Mouse (Mus musculus) ES-CJ7 (cell line): ENCODE measurements around the gene Smarcd2.

Experiments
- DNase-seq: peaks from one replicate; pipeline ENCODE4 v3.0.0; 2011; ENCODE audit warnings: low read depth, low spot score

The Smarcd2 gene

GRCm38 (mm10) chr11:106276454-106276853, 3.7 kb upstream of the Smarcd2 start, which contains the start of gene Tcam1:
Gene Tcam1 (plus strand): TSS chr11:106276672.
- peak; percentile 97 for DNase-seq

DNA sequence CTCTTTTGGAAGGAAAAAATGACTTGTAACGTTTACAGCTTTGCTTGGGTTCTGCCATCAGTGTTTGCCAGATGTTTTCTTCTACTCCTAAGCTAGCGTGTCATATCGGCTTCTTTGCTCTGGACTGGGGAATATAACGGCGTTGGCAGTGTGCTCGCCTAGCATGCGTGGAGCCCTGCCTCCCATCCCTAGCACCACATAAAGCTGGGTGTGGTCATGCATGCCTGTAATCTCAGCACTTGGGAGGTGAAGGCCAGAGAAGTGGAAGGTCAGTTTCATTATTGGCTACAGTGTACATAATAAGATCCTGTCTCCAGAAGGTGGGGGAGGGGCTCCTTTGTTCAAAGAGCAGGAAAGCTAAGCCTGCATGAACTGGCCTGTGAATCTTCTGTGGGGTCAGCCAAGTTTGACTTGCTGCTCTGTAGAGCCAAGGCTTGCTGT, 2.2 kb upstream of the Smarcd2 start:
- peak; percentile 74 for DNase-seq

DNA sequence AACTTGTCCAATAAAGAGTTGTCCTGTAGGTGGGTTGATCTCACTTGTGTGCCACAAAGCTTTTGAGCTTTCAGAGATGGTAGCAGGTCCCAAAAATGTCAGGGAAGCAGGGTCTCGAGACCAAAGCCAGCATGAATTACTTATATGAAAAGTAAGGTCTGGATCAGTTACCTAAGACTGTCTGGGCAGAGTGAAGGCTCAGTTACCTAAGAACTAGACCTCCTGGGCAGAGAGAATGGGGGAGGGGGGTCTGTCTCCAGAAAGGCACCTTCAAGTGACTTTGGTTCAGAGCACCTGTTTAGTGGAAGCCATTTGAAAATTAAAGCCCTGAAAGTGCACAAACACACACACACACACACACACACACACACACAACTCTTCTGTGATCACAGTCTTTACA, 1.6 kb upstream of the Smarcd2 start:
- peak; percentile 56 for DNase-seq

- DNase-seq: no peak
Measured at GRCm38 (mm10) chr11:106273811-106274210, 1.0 kb upstream of the Smarcd2 start.

DNA sequence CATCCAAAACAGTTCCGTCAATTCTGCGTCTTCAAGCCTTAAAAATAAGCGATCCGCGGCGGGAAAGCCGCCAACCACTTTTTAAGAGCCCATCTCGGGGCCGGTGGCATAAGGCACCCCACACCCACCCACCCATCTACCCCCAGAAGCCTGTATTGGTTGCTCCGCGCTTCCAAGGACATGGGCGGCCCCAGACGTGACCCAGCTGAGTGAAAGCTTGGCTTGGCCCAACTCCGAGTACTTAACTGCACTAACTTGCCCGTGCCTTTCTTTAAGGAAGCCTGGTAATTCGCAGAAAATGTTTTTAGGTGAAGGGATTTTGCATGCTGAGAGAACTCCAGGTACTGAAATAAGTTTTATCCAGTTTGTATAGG, 526 bp upstream of the Smarcd2 start:
- no peak for DNase-seq

- no peak for DNase-seq
Measured at GRCm38 (mm10) chr11:106271794-106272643, 753 bp downstream of the Smarcd2 start.

- no peak for DNase-seq
Measured at GRCm38 (mm10) chr11:106271131-106271793, 1.5 kb downstream of the Smarcd2 start.

GRCm38 (mm10) chr11:106269060-106269431, 3.7 kb downstream of the Smarcd2 start:
- no peak for DNase-seq

DNA sequence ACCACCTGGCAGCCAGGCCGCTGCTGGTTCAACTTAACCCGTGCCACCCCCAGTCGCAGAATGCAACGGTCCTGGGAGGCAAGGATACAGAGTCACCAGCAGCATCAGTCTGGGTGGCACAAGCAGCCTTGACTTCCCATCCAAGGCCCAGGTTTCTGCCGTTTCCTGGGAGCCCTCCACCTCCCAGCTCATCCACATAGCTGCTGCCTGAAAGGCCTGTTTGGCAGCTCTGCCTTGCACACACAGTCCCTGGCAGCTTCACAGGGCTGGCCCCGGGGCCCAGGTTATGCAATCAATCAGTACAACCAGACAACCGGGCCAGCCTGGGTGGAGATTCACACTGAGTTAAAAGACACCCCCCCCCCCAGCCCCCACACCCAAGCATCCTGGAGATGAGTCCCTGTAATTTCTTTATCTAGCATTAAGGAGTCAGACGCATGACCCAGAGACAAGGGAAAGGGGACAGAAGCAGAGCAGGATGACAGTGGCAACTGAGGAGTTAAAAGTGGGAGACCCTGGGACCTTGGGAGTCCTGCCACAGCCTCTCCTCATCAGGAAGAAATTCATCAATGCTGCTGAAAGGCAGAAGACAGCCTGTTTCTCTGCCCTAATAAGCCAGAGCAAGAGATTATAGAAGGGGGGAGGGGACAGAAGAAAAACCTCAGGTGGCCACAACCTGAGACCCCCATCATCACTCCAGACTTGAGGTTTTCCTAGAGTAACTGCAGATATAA, 4.3 kb downstream of the Smarcd2 start:
- DNase-seq: no peak

DNA sequence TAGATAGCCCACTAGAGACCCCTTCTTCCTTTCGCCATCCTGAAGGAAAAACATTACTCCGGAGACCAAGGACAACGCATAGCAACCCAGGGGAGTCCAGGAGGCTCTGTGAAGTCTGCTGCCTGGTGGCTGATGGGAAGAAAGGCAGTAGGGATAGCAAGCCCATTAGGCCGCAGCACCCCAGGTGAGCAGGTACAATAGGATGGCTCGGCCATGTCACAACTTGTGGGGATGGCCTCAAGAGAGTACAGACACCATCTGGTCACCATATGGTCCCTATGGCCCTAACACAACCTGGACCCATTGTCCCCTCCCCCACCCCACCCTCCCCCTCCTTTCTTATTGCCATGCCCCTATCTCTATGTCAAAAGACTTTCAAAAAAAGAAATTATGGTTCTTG, 4.9 kb downstream of the Smarcd2 start:
- no peak for DNase-seq

DNA sequence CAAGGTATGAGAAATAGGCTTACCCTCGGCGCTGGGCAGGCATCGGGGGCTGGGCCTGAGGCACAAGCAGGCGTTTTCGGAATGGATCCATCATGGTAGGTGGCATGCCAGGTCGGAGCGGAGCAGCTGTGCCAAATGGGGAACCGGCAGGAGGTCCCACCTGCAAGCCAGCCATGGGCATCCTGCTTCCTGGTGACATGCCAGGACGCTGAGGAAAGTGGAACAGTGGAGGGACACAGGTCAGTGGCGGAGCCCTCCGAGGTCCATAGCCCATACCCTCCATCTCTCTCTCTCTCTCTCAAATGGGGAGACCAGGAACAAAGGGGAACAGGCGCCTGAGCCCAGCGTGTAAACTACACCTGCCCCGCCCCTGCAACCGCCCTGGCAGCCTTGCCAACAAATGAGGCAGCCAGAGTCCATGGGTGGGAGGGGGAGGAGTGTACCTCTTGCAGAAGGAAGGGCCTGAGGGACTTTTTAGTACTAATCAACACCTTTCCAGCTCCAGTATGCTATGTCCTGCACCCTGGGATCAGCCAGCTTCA, 5.4 kb downstream of the Smarcd2 start:
- no peak for DNase-seq

DNA sequence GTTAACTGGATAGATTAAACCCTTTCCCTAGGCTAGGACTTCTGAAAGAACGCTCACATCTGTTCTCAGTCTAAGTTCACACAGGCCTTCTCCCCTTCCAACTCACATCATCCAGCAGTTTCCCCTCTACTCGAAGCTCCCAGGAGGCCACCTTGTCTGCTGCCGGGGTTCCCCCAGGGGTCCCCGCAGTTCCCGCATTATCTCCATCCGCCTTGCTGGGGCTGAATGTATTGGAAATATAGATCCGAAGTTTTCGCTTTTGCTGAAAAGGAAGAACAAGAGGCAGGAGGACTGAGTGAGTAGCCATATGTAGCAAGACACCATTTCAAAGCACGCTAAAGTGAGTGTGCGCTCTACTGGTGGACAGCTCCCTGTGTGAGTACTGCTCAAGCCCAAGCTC, 6.3 kb downstream of the Smarcd2 start:
- DNase-seq: no peak

- no peak for DNase-seq
Measured at GRCm38 (mm10) chr11:106265570-106265969, 7.2 kb downstream of the Smarcd2 start.

DNA sequence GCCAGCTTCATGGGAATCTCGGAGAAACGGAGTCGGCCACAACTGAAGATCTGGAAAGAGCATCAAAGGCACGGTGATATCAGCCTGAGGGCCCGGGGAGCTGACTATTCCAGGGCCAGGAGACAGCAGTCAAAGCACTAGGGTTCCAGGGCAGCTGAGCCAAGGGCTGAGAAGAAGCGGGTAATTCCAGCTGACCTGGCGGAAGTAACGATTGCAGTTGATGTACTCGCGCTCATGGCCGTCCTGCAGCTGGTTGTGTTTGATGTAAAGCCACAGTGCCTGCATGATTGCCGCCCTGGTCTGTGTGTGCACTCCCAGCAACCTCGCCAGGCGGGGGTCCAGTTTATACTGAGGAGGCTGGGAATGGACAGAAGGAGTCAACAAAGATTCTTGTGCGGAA, 7.8 kb downstream of the Smarcd2 start:
- no peak for DNase-seq

DNA sequence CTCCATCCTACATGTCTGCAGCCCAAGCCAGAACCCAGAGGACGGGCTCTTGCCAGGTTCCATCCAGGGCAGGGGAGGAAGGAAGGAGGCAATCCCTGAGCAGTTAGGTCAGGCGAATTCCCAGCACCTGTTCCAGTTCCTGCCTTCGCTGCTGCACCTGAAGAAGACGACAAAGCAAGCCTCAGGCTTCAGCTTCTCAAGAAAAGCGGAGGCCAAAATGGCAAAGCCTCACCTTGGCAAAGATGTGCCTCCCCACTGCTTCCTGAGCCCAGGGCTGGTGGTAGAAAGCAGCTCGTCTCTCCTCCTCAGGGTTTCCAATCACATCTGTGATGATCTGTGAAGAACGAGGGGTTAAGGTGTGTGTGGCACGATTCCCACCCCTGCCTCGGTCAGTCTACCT, 8.8 kb downstream of the Smarcd2 start:
- no peak for DNase-seq

DNA sequence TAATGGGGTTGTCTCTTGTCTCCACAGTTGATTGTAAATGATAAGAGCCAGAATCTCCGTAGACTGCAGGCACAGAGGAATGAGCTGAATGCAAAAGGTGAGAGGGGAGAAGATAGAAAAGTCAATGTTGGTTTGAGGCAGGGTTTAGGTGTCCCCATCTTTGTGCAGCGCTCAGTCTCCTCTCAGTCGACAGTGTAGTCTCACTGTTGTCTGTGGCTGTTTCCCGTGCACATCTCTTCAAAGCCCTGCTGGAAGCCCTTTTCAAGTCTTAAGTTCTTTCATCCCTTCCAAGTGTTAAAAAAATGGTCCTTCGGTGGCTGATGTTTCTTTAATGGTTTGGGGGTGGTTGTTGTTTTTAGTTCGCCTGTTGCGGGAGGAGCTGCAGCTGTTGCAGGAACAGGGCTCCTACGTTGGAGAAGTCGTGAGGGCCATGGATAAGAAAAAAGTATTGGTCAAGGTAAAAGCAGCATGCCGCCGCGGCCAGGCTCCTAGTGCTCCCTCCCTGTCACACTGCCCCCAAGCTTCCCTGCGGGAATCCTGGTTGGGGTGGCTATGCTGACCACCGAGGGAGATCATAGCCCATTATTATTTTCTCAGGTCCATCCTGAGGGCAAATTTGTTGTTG, 11.8 kb downstream of the Smarcd2 start:
- no peak for DNase-seq

DNA sequence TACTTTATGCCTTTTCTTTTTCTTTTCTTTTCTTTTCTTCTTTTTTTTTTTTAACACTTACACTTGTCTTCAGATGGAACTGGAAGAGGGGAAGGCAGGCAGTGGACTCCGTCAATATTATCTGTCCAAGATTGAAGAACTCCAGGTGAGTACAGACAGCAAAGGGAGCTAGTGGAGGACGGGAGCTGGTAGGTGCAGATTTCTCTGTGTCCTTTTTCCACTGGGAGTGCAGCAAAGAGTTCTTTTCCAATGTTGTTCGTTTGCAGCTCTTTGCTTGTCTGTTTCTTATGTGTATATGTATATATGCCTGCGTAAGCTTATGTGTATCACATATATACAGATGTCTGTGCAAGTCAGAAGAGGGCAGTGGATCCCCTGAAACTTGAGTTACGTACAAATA, 16.0 kb downstream of the Smarcd2 start:
- DNase-seq: no peak

DNA sequence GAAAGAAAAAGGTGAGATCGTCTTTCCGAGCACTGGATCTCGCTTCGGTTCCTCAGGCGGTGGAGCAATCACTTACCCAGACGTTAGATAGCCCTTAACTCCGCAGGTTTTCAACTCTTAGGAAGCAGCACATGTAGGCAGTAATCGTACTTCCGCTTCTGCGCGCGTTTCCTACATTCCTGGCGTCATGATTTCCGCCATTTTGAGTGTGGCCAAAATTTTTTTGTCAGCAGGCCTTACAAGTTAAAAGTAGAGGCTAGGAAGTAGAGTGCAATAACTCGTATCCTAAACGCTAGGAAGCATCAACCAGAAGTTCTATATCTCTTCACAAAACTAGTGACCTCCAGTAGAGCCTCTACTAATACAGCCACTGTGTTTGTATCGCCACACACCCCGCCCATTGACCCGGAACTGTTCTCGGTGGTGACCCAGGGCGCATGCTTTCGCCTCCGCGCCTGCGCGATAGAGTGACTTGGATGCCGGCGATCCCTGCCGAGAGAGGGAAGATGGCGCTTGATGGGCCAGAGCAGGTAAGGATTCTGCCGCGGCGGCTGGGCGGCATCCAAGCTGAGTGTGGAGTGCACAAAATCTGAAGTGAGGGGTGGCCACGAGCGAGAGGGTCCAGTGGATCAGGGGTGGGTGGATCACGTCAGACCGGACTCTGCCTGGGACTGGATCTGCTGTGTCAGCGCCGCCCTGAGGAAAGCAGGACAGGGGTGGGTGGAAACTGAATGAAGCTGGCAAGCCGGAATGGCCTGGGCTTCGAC, 16.9 kb downstream of the Smarcd2 start, which contains the start of the genes Ftsj3 and Psmc5:
Ftsj3 (minus strand) TSS at position 395 of the 767 bp plus-strand sequence.
Psmc5 (plus strand) TSS at position 470 of the 767 bp plus-strand sequence.
- peak; percentile 95 for DNase-seq

DNA sequence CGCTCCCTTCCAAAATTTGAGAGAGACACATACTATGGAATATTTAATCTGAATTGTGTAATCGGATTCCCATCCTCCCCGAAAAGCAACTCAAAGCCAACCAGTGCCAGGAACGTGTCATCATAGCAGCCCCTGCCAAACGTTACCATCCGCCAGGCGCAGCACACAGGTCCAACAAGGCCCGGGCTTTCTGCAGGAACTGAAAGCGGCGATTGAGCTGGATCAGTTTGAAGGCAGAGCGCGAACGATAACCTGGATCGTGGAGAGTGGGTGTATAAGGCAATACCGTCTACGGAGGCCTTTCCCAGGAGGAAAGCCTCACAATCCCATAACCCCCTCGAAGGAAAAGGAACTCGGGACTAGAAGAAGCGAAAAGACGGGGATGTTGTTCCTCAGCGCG, 17.6 kb downstream of the Smarcd2 start:
- no peak for DNase-seq

DNA sequence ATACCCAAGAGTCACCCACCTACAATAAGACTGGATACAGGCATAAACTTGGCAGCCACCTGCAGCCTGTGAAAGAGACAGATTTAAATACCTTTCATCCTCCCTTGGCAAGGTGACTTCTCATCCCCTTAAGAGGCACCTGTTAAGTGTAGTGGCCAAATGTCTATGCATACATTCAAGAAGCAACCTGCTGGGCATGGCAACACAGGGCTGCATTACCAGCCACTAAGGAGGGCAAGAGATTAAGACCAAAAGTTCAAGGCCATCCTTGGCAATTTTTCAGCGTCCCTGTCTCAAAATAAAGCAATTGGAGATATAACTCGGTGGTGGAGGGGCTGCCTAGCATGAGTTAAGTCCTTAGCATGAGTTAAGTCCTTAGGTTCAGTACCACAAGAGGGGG, 18.0 kb downstream of the Smarcd2 start:
- DNase-seq: no peak

DNA sequence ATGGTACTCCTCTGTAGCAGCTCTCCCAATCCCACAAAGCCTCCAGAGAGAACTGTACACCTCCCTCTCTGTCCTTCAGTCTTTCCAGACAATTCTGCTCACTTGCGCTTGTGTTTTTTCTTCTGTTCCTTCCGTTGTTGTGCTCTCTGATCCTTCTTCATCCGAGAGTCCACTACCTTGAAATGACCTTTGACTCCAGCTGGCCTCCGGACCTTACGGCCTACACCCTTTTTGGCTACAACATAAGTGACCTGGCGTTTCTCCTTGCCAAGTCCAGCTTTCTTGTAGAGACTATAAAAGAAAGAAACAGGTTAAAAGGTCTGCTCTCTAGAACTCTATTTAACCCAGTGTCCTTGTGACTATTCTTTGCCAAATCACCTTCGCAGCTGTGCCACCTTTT, 23.4 kb downstream of the Smarcd2 start:
- no peak for DNase-seq
